Mouse (Mus musculus): ENCODE measurements around the gene Gm10490.

GRCm38 (mm10) chrX:7927116-7927515 lies 17.8 kb downstream of the Gm10490 start:
- TF ChIP-seq CTCF (IDR thresholded peaks at IDR 0.05; ENCODE audit: borderline replicate concordance, insufficient read depth, low read length) (no peak), POLR2A (IDR thresholded peaks at IDR 0.05; ENCODE audit: low read depth, low read length) (no peak)
